Mouse (Mus musculus): Measurements from ENCODE around the gene Mpg. TPM values are rescaled to one million over a fixed set of nuclear protein-coding genes. Genes with fewer than 3 reads are reported as not detected.

The Mpg gene
- total RNA-seq, 2 experiments from 2014 or later = 17.5 to 19.1 TPM

DNA sequence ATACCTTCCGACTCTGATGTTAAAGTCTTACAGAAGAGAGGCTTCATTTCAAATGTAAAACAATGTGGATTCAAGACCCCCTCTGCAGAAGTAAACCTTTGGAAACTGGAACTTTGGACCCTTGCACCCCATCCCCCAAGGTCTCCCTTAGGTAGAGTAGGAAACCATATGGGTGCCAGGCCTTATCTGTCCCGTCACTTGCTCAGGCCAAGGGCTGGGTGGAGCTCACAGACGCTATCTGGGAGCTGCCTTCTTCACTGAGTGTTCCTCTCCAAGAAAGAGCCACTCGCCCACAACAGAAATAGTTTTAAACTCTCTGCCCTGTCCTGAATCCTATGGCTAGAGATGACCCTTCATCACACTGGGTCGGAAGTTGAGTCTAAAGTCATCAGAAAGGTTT is 42.6 kb downstream of the Mpg start:
- TF ChIP-seq CTCF (IDR thresholded peaks at IDR 0.05) = no peak
- Histone ChIP-seq H3K4me3 (no peak overlapping the region), H3K27ac (no peak overlapping the region)
- intact Hi-C loops (cut with DNase I) = no loop called here
- DNase-seq (ENCODE audit: extremely low spot score in 1 of 2, low spot score in 2 of 2) = no peak

DNA sequence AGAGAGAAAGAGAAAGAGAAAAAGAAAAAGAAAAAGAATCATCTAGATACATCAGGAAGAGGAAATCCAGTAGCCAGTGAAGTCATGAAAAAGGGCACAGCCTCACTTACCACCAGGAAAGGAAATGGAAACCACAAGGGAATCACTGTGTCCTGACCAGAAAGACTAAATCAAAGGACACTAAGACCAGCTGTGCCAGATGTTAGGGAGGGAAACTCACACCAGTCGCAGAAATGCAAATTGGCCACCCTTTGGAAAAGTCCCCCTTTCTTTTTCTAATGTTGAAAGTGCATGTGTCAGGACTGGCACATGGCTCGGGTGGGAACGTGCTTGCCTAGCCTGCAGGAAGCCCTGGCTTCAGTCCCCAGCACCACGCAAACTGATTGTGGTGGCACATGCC is 44.9 kb downstream of the Mpg start:
- Histone ChIP-seq H3K4me3 (no peak overlapping the region), H3K27ac (no peak overlapping the region)
- DNase-seq (ENCODE audit: extremely low spot score in 1 of 2, low spot score in 2 of 2) = no peak
- intact Hi-C loops (cut with DNase I) = no loop called here
- TF ChIP-seq CTCF (IDR thresholded peaks at IDR 0.05) = no peak

GRCm38 (mm10) chr11:32276347-32276746 is 50.0 kb downstream of the Mpg start, which contains the start of gene Hba-x:
Gene Hba-x, plus strand, starts transcription at chr11:32276400.
- no peak for DNase-seq (ENCODE audit: extremely low spot score in 1 of 2, low spot score in 2 of 2)
- Histone ChIP-seq H3K27ac (no peak within 1 kb of the TSS), H3K4me3 (no peak within 1 kb of the TSS)
- intact Hi-C loops (cut with DNase I) = loop anchor here (5.0 kb wide), 1 partner anchor 79 kb away; no protein-coding TSS in a partner anchor
- no peak for TF ChIP-seq CTCF (IDR thresholded peaks at IDR 0.05)

DNA sequence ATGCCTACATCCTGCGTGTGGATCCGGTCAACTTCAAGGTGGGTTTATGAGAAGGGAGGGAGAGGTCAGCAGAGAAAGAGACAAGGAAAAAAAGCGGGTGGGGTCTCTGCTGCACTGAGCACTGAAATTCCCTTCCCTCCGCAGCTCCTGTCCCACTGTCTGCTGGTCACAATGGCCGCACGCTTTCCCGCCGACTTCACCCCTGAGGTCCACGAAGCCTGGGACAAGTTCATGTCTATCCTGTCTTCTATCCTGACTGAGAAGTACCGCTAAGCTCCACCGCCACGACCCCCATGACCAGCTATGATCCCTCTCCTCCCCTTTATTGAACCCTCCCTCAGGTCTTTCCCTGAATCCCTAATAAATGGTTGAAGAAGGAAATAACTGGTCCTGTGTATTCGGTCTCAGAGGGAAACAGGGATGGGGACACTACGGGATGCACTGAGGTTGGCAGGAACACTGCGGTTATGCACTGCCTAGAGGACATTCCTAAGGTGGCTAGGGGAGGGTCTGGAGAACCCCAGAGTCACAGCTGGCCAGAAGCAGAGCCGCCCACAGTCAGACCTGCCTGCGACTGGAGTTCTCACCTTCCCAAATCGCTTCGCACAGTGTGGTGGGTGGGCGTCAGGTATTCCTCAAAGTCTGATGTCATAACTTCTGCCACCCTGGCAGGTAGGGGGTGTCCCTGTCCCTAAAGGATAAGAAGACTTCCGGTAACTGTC is 51.6 kb downstream of the Mpg start:
- no peak overlapping the region for H3K4me3 ChIP-seq
- TF ChIP-seq CTCF (IDR thresholded peaks at IDR 0.05) = no peak
- intact Hi-C loops (cut with DNase I) = loop anchor here (5.0 kb wide), 1 partner anchor 81 kb away; no protein-coding TSS in a partner anchor
- DNase-seq (ENCODE audit: extremely low spot score in 1 of 2, low spot score in 2 of 2) = no peak
- no peak overlapping the region for H3K27ac ChIP-seq

DNA sequence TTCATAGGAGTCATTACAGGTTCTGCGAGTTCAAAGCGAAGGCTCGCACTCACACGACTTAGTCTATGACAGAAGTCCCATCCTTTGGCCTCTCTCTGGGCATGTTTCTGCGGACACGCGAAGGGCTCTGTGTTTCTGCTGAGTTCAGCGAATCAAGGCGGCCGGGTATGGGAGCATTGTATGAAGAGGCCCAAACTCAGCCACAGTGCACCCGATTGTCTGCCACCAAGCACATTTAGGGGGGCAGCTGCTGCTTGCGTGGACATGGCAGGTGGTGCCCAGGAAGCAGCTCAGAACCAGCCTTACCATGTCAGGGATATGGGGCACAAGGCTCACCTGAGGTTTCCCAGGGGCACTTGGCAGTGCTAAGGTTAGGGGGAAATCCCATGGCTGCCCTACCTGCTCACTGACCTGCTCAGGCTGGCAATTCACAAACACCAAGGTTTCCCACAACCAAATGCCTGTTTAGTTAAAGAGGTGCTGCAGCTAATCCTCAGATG is 52.2 kb downstream of the Mpg start:
- DNase-seq (ENCODE audit: extremely low spot score in 1 of 2, low spot score in 2 of 2) = no peak
- intact Hi-C loops (cut with DNase I) = loop anchor here (5.0 kb wide), 1 partner anchor 81 kb away; no protein-coding TSS in a partner anchor
- no peak for TF ChIP-seq CTCF (IDR thresholded peaks at IDR 0.05)
- H3K4me3 ChIP-seq = no peak overlapping the region
- H3K27ac ChIP-seq = no peak overlapping the region

DNA sequence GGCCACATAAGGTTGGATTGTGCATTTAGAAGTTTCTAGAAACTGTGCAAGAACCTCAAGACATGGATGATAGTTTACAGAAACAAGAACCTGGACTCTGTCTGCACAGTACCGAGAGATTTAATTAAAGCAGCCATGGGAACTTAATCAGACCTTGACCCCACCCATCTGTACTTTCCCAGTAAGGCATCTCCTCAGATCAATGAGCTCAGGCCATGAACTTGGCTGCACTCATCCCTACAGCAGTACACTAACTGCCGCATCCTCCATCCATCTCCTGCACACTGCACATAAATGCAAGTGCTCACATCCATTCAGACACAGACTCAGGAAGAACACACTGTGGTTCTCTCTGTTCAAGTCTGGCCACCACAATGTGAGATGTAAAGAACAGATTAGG is 54.3 kb downstream of the Mpg start:
- intact Hi-C loops (cut with DNase I) = no loop called here
- TF ChIP-seq CTCF (IDR thresholded peaks at IDR 0.05) = no peak
- Histone ChIP-seq H3K4me3 (no peak overlapping the region), H3K27ac (no peak overlapping the region)
- no peak for DNase-seq (ENCODE audit: extremely low spot score in 1 of 2, low spot score in 2 of 2)

DNA sequence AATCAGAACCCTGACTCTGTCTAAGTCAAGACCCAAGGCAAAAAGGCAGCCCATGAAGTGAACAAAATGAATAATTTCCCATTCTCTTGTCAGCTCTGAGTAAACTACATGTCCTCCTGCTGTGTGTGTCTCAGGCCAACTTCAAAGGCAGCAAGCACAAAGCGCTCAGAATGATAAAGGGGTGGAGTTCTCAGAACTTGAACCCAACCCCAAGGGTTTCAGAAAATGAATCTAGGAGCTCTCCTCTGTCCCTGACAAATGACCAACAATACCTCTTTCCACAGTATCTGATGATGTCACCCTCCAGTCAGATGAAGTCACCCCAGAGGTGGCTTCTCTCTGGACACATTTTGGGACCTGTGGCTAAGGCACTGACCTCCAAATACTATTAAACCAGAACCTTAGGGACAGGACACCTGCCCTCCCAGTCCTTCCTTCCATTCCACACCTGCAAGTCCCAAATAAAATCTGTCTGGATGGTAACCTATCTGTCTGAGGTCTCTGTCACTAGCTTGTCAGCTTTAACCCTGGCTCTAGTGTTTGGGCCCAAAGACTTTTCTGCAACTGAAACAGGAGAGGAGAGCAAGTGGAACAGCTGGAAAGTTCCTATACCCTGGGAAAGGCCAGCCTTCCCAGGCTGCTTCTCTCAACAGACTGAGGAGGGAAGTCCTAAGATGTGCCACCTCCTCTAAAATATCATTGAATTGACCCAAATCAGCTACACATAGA is 55.3 kb downstream of the Mpg start:
- no peak for DNase-seq (ENCODE audit: extremely low spot score in 1 of 2, low spot score in 2 of 2)
- no peak overlapping the region for H3K4me3 ChIP-seq
- intact Hi-C loops (cut with DNase I) = no loop called here
- no peak for TF ChIP-seq CTCF (IDR thresholded peaks at IDR 0.05)
- no peak overlapping the region for H3K27ac ChIP-seq

Other genes with a start within 250 kb of the Mpg start
- 100 to 1,000 TPM; 605 to 615 TPM for gene Nsg2, start 226.0 kb upstream of the Mpg start, total RNA-seq (2021)
- gene Il9r, start 26.2 kb upstream of the Mpg start, total RNA-seq (2021) = not detected
- gene Snrnp25, start 21.1 kb upstream of the Mpg start, total RNA-seq (2021) = 10 to 100 TPM; 19.2 to 24.6 TPM
- gene Rhbdf1, start 4.2 kb upstream of the Mpg start, total RNA-seq (2021) = 10 to 100 TPM; 13.9 to 14.4 TPM
- 10 to 100 TPM; 45.2 to 52.2 TPM for gene Nprl3, start 41.2 kb downstream of the Mpg start, total RNA-seq (2021)
- gene Hba-x, start 49.9 kb downstream of the Mpg start, total RNA-seq (2021) = not detected
- gene Hba-a1, start 57.0 kb downstream of the Mpg start, total RNA-seq (2021) = 100 to 1,000 TPM; 247 to 343 TPM
- not detected for gene Hbq1b, start 60.5 kb downstream of the Mpg start, total RNA-seq (2021)
- 100 to 1,000 TPM; 271 to 300 TPM for gene Hba-a2, start 70.0 kb downstream of the Mpg start, total RNA-seq (2021)
- gene Hbq1a, start 73.6 kb downstream of the Mpg start, total RNA-seq (2021) = 1 to 10 TPM; 1.7 TPM
- gene Sh3pxd2b, start 121.3 kb downstream of the Mpg start, total RNA-seq (2021) = 10 to 100 TPM; 11.4 to 16.4 TPM
- gene Ubtd2, start 228.9 kb downstream of the Mpg start, total RNA-seq (2021) = 10 to 100 TPM; 53.9 to 57.3 TPM